Mouse (Mus musculus) thymus, adult 2 months (tissue): Measurements from ENCODE around the gene H3f3b. TPM values are rescaled to one million over a fixed set of nuclear protein-coding genes. Genes with fewer than 3 reads are reported as not detected.
A peak's percentile ranks its signal among the peaks of the same experiment; 100 is the strongest.
"Not testable (repeated sequence)": the region's sequence is repeated elsewhere in the genome, so short reads cannot be mapped to it uniquely, and the experiment has no call there.

Experiments
- DNase-seq: peaks from one replicate; pipeline ENCODE4 v3.0.0; 2021
- H3K27ac ChIP-seq: fragments of 200-500 bp; 2 replicates; pipeline ENCODE4 v1.5.1; 2012; ENCODE audit warnings: low read length, control low read depth; ENCODE audit not compliant: control insufficient read depth, insufficient read depth
- H3K27me3 ChIP-seq: fragments of 200-500 bp; 2 replicates; pipeline ENCODE4 v1.6.1; 2012; ENCODE audit warnings: mild to moderate bottlenecking, low read length, moderate library complexity, mixed read lengths; ENCODE audit not compliant: control insufficient read depth, insufficient read depth
- H3K36me3 ChIP-seq: fragments of 200-500 bp; 2 replicates; pipeline ENCODE4 v1.6.1; 2012; ENCODE audit warnings: mild to moderate bottlenecking, low read length, moderate library complexity; ENCODE audit not compliant: control insufficient read depth, insufficient read depth
- H3K4me1 ChIP-seq: fragments of 200-500 bp; replicated peaks from 2 replicates; pipeline ENCODE4 v1.6.1; 2012; ENCODE audit warnings: low read length; ENCODE audit not compliant: control insufficient read depth, insufficient read depth
- H3K4me3 ChIP-seq: fragments of 200-500 bp; 2 replicates; pipeline ENCODE4 v1.5.1; 2012; ENCODE audit warnings: mild to moderate bottlenecking, low read length, control low read depth, moderate library complexity; ENCODE audit not compliant: control insufficient read depth, insufficient read depth
- CTCF ChIP-seq: fragments of 200-500 bp; IDR thresholded peaks from 2 replicates; pipeline ENCODE4 v1.5.1; 2012; ENCODE audit warnings: mild to moderate bottlenecking, control low read depth, low read length, moderate library complexity, borderline replicate concordance; ENCODE audit not compliant: control insufficient read depth, poor library complexity, insufficient read depth; ENCODE audit errors: extremely low read depth
- POLR2A ChIP-seq: fragments of 200-500 bp; IDR thresholded peaks from 2 replicates; pipeline ENCODE4 v1.6.1; 2012; ENCODE audit warnings: mild to moderate bottlenecking, low read length, control low read depth, moderate library complexity; ENCODE audit not compliant: control insufficient read depth, poor library complexity, insufficient read depth; ENCODE audit errors: extremely low read depth
- WGBS: fragments of 180-500 bp; shearing (Covaris S2); methylation state at CpG from one replicate; pipeline ENCODE4 v1.1.7; 2018; 5-methylcytosine and 5-hydroxymethylcytosine counted together
- polyA plus RNA-seq: library from polyadenylated mRNA; depleted of rRNA; stranded (reverse); fragments of >200 nt; gene quantifications from 2 replicates; pipeline ENCODE4 v1.2.3, GENCODE M21; 2012

H3f3b gene
- polyA plus RNA-seq, 1 experiment = 484 TPM

- H3K4me3 ChIP-seq = no peak overlapping the region
- DNase-seq = no peak
- WGBS = 95% methylated on average over 9 of the region's 9 CpGs
- peaks cover 8% of the 10 kb centered on the region for H3K4me1 ChIP-seq
- H3K36me3 ChIP-seq = peaks cover 3% of the 10 kb centered on the region
- no peak for TF ChIP-seq CTCF
- TF ChIP-seq POLR2A = no peak
- no peak overlapping the region for H3K27ac ChIP-seq
- no peaks in the 10 kb centered on the region for H3K27me3 ChIP-seq
Observed at GRCm38 (mm10) chr11:116028177-116028865, 559 bp upstream of the H3f3b start.

GRCm38 (mm10) chr11:116025056-116025845, 2.5 kb downstream of the H3f3b start:
- Histone ChIP-seq H3K27me3 (no peaks in the 10 kb centered on the region), H3K36me3 (peaks cover 20% of the 10 kb centered on the region), H3K4me3 (no peak overlapping the region), H3K4me1 (peaks cover 2% of the 10 kb centered on the region; the same call in 1 of the 2 replicates), H3K27ac (no peak overlapping the region)
- 90% methylated on average over 3 of the region's 3 CpGs for WGBS
- no peak for DNase-seq
- TF ChIP-seq POLR2A = no peak
- no peak for TF ChIP-seq CTCF

- Histone ChIP-seq H3K4me3 (peak overlapping the region; percentile 78), H3K27ac (peak overlapping the region; percentile 88), H3K27me3 (no peaks in the 10 kb centered on the region), H3K4me1 (peaks cover 2% of the 10 kb centered on the region; the same call in 1 of the 2 replicates), H3K36me3 (peaks cover 20% of the 10 kb centered on the region)
- TF ChIP-seq CTCF (0 out of 2 replicates have a peak, but pooled peaks have one; percentile 48), POLR2A (peak; percentile 100)
- peak; percentile 91 for DNase-seq
- WGBS = under 1% methylated on average over 37 of the region's 37 CpGs
Observed at GRCm38 (mm10) chr11:116024356-116024808, 3.4 kb downstream of the H3f3b start.

- DNase-seq = peak; percentile 83
- H3K27ac ChIP-seq = peak overlapping the region; percentile 88
- H3K36me3 ChIP-seq = peaks cover 20% of the 10 kb centered on the region
- peak overlapping the region; percentile 78 for H3K4me3 ChIP-seq
- H3K27me3 ChIP-seq = no peaks in the 10 kb centered on the region
- WGBS = under 1% methylated on average over 51 of the region's 57 CpGs
- H3K4me1 ChIP-seq = peaks cover 2% of the 10 kb centered on the region; the same call in 1 of the 2 replicates
- TF ChIP-seq POLR2A (no peak), CTCF (peak; percentile 97)
Observed at GRCm38 (mm10) chr11:116023771-116024355, 3.9 kb downstream of the H3f3b start.

- Histone ChIP-seq H3K36me3 (peaks cover 20% of the 10 kb centered on the region), H3K4me3 (peak overlapping the region; percentile 78), H3K27ac (peak overlapping the region; percentile 88)
- not testable (repeated sequence) for H3K4me1 ChIP-seq, H3K27me3 ChIP-seq, DNase-seq
- WGBS = 1% methylated on average over 18 of the region's 18 CpGs
Observed at GRCm38 (mm10) chr11:116023074-116023770, 4.5 kb downstream of the H3f3b start.

GRCm38 (mm10) chr11:116022256-116022780, 5.4 kb downstream of the H3f3b start:
- H3K4me1 ChIP-seq = peaks cover 2% of the 10 kb centered on the region; the same call in 1 of the 2 replicates
- DNase-seq = no peak
- 64% methylated on average over 4 of the region's 4 CpGs for WGBS
- H3K4me3 ChIP-seq = no peak overlapping the region
- peaks cover 20% of the 10 kb centered on the region for H3K36me3 ChIP-seq
- TF ChIP-seq CTCF = no peak
- no peak for TF ChIP-seq POLR2A
- H3K27me3 ChIP-seq = no peaks in the 10 kb centered on the region
- H3K27ac ChIP-seq = no peak overlapping the region
